Mouse (Mus musculus): ENCODE data around the gene H2-Oa.

Gene H2-Oa

DNA sequence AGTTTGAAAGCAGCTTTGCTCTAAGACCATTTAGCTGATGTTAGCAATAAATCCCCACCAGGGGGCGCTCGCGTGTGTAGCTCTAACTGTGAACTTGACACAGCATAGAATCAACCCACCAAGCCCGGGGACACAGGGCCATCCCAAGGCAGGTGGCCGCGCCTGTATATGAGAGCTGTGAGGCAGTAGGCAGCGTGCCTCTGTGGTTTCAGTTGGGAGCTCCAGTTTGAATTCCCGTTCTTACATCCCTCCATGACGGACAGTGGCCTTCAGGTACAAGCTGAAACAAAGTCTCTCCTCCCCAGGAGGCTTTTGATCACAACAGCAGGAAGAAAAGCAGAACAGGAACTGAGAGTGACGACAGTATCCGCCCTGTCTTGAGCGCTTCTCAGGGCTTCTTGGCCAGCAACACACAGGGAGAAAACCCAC lies 9.5 kb downstream of the H2-Oa start:
- DNase-seq (ENCODE audit: low spot score) = peak; percentile 86

DNA sequence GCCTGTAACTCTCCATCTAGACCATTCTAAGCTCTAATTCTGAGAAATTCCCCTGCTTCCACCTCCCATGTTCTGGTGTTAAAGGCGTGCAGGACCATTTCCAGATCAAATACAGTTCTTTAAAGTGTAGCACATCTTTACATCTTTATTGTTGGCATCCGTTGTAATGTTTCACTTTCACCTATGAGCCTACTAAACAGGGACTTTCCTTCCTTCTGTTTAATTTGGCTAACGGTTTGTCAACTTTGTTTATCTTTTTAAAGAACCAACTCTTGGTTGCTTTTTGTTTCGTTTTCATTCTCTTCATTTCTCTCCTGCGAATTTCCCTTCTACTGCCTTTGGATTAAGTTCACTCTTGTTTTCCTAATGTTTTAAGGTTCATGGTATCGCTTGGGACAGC lies 10.7 kb downstream of the H2-Oa start:
- DNase-seq (ENCODE audit: low spot score) = no peak

DNA sequence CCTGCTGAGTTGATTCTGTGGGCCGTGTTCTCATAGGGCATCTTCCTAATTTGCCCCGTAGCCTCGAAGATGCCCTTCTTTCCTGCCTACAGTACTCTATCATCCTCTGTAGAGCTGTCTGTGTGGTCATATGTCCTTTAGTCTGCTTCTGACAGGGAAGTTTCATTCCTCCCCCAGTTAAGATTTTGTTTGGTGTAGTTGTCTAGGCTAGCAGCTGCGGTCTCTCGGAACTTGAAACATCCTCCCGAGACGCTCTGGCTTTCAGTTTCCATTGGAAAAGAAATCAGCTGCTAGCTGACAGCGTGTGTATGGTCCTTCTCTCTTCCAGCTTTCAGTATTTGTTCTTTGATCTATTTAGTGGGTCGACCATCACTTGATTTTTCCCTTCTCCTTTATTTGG lies 12.7 kb downstream of the H2-Oa start:
- no peak for DNase-seq (ENCODE audit: low spot score)

DNA sequence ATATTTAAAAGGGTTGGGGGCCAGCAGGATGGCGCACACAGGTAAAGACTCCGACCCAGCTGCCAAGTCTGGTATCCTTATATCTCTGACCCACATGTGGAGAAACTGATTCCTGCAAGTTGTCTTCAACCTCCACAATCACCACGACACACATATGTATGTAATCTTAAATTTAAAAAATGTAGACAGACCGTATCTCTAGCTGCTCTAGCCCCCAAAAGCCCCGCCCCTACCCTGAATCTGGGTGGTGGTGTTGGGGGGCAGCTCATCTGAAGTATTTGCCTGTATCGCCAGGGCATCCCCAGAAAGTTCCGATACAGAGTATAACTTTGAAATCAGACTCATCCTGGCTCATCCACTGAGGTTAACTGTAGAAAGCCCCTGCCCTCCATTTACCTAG lies 14.4 kb downstream of the H2-Oa start:
- no peak for DNase-seq (ENCODE audit: low spot score)

DNA sequence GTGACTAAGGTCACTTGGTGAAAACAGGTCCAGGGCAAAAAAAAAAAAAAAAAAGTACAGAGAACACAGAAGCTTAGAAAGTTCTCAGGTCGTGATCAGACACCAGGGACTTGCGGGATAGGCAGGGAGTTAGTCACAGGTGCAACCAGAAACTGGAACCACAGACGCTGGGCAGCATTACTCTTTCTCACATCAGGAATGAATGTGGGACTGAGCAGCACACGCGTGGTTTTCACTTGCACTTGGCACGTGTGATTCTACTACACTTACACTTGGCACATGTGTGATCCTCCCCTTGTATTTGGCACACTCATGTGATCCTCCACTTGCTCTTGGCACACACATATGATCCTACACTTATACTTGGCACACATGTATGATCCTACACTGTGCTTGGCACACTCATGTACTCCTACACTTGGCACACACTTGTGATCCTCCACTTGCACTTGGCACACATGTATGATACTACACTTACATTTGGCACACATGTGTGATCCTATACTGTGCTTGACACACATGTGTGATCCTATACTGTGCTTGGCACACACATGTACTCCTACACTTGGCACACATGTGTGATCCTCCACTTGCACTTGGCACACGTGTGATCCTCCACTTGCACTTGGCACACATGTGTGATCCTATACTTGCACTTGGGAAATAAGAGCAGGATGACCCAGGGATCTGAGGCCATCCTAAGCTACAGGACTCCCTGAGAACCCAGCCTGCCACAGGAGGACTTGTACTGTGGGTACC lies 15.1 kb downstream of the H2-Oa start:
- DNase-seq (ENCODE audit: low spot score) = no peak

DNA sequence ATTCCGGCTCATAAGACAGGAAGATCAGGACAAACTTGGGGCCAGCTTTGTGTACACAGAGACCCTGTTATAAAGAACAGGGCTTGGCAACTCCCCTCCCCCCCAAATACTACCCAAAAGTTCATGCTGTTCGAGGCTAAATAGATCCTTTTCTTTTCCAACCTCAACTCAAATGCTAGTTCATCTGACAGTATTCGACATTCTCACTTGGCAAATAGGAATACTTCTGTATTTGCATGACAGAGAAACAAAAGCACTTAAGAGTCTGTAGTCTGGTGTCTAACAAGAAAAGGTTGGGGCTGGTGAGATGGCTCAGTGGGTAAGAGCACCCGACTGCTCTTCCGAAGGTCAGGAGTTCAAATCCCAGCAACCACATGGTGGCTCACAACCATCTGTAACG lies 16.3 kb downstream of the H2-Oa start:
- DNase-seq (ENCODE audit: low spot score) = no peak

DNA sequence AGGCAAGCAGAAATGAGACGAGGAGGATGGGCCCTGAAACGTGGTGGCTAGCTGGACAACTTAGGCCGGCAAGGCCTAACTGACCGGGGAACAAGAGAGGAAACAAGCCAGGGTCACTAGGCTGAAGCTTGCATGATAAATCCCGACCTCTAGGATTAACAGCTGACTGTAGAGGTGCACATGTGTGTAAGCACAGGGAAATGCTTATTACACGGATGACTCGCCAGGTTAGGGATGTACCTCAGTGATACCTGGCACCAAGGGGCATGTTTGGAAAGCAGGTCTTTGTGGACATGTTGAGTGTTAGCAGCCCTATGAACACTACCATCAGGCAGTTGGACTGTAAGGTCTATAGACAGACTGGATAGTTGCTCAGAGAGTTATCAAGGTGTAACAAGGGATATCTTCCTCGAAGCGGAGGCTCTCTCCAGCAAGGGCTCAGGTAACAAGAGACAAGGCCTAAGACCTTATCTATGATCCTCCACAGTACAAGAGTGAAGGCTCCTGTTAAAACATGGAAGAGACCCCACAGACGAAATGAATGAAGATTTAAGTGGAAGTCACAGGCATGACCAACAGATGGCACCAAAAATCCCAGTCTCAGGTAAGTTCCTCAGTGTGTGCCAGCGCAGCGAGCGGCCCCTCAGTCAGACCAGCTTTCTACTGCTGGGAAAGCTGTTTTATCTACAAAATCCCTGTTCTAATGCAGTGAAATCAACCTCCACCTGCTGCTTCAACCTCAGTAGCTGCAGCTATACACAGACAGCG lies 17.1 kb downstream of the H2-Oa start:
- DNase-seq (ENCODE audit: low spot score) = no peak

DNA sequence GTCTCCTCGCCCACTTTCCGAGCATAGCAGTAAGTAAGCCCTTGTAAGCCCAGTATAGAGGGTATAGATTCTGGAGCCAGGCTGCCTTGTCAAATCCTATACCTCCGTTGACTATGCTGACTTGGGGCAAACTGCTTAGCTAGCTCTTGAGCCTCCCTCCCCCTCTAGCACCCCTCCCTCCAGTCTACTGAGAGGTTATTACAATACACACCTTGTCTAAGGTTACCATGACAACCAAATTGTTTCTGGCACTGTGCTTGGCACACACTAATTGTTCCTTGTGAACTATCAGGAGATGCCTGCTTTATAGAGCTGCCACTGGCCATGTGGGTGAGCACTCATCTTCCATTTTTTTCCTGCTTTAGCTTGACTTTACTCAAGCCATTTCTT lies 17.7 kb downstream of the H2-Oa start:
- no peak for DNase-seq (ENCODE audit: low spot score)

DNA sequence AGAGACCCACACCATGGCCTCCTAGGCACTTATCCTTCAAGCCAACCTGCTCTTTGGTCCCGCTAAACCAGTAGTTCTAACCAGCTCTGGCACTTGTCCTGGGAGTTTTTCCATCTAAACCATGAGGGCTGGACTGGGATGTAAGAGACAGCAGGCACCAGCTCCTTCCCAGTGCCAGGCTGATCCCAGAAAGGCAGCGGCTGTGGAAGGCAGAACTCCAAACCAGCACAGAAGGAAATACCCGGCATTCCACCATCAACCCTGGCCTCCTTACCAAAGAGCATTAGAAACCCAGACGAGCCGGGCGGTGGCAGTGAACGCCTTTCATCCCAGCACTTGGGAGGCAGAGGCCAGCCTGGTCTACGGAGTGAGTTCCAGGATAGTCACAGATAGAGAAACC lies 18.2 kb downstream of the H2-Oa start:
- no peak for DNase-seq (ENCODE audit: low spot score)

DNA sequence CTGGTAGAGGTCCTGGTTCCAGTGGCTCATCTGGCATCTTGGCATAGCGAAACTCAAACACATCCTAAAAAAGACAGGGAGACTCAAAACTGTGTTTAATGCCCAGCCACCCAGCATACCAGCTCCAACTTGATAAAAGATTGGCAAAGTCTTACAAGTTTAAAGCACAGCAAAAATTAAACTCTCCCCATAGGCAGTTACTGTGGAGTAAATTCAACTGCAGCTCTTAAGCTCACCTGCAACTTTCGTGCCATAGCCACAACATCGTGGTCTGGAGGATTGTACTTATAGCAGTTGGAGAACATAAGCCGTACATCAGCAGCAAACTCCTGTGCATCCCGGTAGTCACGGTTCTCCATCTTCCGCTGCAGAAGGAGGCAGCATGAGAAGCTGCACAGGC lies 22.0 kb downstream of the H2-Oa start:
- no peak for DNase-seq (ENCODE audit: low spot score)

DNA sequence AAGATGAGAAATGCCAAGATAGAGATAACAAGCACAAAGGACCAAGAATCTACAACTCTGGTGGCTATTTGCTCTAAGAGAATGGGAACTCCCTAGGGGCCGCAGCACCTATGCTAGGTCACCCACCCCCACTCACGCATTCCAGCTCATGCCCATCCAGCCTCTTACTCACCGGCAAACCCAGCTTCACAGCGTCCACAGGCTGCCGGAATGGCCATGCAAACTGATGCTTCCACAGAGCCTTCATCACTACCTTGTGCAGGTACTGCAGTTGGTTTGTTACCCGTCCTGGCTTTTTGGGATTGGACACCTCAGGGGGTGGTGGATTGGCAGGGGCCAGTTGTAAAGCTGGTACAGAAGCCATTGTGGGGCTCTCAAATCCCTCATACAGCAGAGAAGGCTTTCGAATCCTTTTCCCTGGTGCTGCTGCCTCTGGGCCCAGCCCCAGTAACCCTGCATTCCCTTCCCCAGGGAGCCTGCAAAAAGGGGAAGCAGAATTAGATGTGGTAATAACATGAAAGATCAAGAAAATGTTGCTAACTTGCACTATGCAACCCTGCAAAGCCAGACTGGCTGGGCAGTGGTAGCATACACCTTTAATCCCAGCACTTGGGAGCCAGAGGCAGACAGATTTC lies 24.7 kb downstream of the H2-Oa start:
- DNase-seq (ENCODE audit: low spot score) = no peak

DNA sequence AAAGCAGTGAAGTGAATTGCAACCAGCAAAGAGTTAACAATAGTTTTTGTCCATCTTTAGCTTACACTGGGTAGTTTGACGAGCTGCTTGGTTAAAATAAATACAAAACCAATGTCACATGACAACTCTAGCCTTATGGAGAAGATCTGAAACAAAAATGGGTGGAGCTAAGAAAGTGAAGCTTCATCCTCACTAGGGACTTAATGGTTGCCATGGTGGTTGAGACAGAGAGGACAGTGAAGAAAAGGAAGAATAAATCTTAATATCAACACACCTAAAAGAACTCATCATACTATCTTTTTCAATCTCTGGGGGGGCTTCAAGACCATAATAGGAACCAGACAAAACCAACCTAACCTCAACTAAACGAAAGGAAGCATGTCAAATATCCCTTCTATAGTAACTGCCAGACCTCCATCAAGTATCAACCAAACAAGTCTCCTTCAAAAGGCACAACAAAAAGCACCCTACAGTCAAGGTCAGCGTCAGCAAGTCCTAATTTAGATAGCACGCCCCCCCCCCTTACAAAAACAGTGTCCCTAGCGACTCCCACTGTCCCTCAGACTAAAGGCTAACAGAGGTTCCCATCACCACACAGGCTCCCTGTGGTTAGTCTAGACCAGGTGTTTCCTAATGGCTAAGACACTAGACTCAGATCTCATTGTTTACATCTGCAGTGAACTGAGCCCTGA lies 25.4 kb downstream of the H2-Oa start:
- no peak for DNase-seq (ENCODE audit: low spot score)

DNA sequence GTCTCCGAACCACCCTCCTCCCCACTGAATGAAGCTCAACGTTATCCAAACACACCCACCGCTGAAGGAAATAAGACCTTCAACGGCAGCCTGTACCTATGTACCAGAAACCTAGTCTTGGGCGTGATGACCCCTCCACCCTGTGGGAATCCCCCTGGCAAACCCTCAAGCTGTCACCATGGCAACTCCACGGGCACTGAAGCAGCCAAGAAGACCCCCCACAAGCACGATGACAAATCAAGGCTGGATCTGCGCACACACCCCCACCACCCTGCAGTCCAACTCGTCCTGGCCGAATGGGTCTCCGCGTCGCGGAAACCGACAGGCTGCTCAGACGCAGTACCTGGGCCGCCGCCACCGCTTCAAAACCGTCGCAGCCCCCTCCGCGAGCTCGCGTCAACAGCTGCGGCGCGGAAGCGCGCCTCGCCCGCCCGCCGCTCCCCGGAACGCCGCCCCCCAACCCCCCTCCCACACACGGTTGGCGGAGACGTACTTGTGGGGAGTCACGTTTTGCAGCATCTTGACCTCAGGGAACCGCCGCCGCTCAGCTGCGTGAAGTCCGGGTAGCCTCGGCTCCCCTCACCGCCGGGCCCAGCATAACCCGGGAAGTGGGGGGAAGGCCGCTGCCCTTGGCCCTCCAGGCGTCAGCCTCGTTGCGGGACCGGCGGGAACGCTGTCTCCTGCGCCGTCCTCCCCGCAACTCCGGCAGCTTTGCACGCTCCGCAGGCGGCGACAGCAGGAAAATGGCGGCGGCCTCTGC lies 26.2 kb downstream of the H2-Oa start:
- DNase-seq (ENCODE audit: low spot score) = peak; percentile 50

DNA sequence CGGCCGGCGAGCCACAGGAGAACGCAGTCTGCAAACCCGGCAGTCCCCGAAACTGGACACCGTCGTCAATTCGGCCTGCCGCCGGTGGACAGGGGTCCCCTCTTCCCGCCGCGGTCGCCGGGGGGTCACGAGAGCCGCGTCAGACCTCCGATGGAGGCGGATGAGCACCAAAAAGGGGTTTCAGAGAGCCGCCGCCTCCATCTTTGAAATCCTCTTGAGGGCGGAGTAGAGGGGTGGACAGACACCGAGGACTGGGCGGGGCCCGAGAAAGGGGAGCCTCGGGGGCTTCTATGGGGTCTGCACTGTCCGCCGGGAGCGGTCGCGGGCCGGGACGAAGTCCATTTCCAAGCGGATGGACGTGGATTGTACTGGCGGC lies 26.7 kb downstream of the H2-Oa start:
- DNase-seq (ENCODE audit: low spot score) = no peak

DNA sequence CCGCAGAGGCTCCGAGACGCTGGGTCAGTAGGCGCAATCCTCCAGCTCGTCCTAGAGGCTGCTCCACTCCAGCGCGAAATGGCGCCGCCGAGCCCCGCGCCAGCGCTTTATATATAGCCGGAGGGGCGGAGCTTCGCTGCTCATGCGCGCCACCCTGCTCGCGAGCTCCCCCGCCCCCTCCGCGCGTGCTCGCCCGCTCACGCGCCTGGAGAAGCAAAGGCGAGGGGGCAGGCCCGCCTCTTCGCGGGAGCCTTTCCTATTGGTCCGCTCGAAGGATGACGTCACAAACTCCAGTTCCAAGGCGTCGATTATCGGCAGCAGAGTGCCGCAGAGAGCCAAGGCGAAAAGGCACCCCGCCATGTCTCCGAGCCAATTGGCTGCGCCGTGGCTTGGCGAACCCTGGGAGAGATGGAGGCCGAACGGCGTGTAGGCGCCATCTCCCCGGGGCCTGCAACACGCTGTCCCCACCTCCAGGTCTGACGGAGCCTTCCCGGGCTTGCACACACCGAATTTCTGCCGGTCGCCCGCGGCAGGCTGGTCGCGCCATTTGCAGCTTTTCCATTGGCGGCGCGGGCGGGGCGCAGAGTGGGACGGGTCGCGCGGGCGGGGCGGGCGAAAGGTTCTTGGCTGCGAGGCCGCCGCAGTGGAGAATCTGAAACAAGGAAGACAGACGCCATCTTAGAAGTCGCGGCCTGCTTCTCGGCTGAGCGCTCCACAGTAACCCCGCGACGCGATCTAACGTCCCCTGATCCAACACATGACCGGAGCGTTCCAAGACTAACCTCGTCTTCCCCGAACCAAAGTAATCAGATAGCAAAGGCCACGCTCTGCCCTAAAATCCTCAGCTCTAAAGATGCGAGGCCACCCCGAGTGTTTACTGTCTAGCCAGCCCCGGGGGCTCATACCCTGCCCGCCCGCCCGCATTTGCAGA lies 27.4 kb downstream of the H2-Oa start, which contains the start of gene H2-DMa:
H2-DMa (plus strand) TSS at position 293 of the 931 bp plus-strand sequence.
- DNase-seq (ENCODE audit: low spot score) = peak; percentile 98

DNA sequence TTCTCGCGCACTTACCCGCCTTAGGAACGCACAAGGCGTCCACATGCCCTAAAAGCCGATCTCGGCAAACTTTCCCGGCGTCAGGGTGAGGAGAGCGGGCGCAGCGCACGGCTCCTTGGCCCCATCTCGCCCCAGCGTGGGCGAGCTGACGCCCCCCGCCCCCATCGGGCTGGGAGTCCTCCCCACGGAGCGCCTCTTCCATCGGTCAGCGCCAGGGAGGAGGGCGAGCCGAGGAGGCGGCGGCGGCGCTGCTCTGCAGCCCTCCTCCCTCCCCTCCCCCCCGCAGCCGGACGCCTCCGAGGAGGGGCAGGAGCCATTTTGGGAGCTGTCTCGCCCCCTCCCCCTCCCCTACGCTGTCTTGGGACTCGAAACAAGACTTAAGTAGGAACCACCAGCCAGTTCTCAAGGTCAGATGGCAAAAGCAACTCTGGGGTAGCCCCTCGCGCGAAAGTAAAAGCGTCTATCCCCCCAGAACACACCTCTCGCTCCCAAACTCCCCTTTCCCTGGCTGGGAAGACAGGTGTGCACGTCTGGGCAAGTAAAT lies 28.1 kb downstream of the H2-Oa start:
- DNase-seq (ENCODE audit: low spot score) = peak; percentile 90

DNA sequence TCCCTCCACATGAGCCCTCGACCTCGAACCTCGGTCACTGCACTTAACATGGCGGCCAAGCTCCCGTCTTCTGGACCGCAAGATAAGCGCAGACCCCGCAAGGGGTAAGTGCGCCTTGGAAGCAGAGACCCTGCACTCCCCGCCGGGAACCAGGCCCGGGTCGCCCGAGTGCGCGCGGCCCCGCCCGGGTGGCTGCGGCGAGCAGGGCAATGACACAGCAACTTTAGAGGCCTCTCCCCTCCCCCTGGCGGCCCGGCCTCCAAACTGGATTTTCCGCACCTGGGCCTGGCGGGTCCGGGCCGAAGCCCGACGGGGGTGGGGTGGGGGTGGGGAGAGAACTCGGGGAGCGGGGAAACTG lies 28.7 kb downstream of the H2-Oa start:
- DNase-seq (ENCODE audit: low spot score) = peak; percentile 85

DNA sequence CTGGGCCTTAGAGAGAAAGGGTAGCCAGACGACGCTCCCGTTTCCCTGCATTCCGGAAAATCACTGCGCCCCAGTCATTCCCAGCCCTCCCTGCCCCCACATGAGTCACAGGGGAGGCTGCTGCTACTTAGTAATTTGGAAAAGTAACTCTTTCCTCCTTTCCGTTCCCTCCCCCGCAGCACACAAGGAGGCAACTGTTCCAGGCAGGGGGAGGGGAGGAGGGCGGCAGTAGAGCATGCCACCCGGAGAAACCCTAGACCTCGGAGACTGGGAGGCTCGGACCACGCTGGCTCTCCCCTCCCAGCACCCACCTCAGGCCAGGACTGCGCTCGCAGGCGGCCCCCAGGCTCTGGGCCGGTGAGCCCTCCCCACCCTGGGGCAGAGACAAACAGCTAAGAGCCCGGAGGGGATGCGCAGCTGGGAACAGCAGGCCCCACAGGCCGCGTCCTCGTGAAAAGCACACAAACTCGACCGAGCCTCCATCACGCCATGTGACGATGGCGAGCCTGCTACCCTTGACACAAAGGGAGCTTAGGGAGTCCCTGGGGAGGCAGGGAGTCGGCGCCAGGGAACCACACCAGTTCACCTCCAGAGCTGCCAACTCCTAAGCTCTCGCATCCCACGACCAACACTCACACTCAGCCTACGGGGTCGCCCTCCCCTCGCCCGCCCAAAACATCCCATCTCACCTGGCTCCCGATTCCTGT lies 29.2 kb downstream of the H2-Oa start:
- DNase-seq (ENCODE audit: low spot score) = peak; percentile 84

DNA sequence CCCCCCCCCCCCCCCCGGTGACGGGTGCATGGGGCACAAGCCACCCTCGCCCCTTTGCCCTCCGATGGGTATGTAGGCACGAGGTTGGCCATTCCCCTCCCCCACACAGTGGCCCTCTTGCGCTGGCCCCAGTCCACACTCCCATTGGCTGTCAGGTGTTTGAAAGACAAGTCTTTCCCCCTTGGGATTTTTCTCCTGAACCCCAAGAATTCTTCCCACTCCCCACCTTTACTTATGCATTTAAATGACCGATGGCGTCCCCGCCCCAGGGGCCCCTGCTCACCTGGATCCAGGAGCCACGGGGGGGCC lies 29.7 kb downstream of the H2-Oa start:
- peak; percentile 74 for DNase-seq (ENCODE audit: low spot score)
